Mouse (Mus musculus): ENCODE measurements around the gene Zbtb16. TPM values are rescaled to one million over a fixed set of nuclear protein-coding genes. Genes with fewer than 3 reads are reported as not detected.

The Zbtb16 gene
- total and polyA plus RNA-seq, 3 experiments: 0.34 to 3.0 (median 0.90) TPM

DNA sequence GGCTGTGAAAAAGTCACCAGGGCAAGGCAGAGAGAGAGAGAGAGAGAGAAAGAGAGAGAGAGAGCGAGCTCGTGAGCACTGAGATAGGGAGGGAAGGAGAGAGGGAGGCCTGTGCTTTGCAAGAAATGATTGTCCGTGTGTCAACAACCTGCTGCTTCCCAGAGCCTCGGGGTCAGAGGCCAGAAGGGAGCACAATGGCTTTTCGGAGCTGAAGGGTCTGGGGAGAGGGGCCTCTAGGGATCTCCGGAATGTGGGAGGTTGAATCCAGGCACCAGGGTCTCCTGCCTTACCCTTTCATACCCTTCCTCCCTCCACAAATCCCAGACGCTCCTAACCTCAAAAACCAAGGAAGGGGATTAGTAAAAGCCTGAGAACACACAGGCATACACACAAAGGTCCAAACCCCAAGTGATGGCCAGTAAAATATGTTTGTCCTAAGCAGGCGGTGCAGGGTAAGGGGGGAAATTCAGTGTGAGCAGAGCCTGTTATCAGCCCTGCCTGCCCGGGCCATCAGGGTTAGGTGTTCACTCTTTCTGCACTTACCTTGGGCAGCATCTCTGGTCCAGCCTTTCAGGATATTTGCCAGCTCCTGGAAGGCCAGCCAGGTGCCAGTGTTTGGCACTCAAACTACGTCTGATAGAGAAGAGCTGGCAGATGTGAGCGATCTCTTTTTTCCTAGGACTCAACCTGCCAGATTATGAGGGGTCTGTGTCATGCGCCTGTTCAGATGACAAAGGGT is 139.1 kb downstream of the Zbtb16 start:
- Histone ChIP-seq H3K27me3 (replicated peaks) (no peaks in the 10 kb centered on the region), H3K36me3 (replicated peaks in 1 of 2; ENCODE audit: control insufficient read depth in 1 of 2, insufficient read depth in 1 of 2, low read length in 1 of 2) (no peaks in the 10 kb centered on the region), H3K79me2 (replicated peaks; ENCODE audit: control insufficient read depth, extremely low read depth, insufficient read depth, poor library complexity, severe bottlenecking) (no peaks in the 10 kb centered on the region), H3K9ac (ENCODE audit: insufficient read depth, low read depth) (no peak overlapping the region), H3K4me3 (replicated peaks in 1 of 3; ENCODE audit: low read depth in 2 of 3, low read length in 2 of 3, poor library complexity in 1 of 3) (no peak overlapping the region), H3K27ac (ENCODE audit: insufficient read depth, low read depth) (no peak overlapping the region), H3K9me3 (replicated peaks; ENCODE audit: low read length) (no peaks in the 10 kb centered on the region), H3K4me2 (ENCODE audit: insufficient read depth, low read depth, poor library complexity, severe bottlenecking) (no peak overlapping the region), H3K4me1 (ENCODE audit: control insufficient read depth in 1 of 2, insufficient read depth in 2 of 2) (peaks cover 0 to 5% of the 10 kb centered on the region in 2 experiments; a peak in 1 of 4 replicates)
- dilution Hi-C loops (cut with MboI; ENCODE audit: extremely low pct_ligation_motif_present, extremely low pct_unique_long_range_greater_than_20kb, low sequenced_read_pairs): no loop called here
- DNase-seq (ENCODE audit: extremely low read depth): no peak
- in situ Hi-C loops (cut with MboI; ENCODE audit: low pct_ligation_motif_present, low pct_unique_long_range_greater_than_20kb, low sequenced_read_pairs): no loop called here
- no peak for TF ChIP-seq SIN3A (IDR thresholded peaks at IDR 0.05; ENCODE audit: low read length)
- TF ChIP-seq POLR2A (IDR thresholded peaks at IDR 0.05; ENCODE audit: low read depth, low read length): no peak
- TF ChIP-seq EP300 (IDR thresholded peaks at IDR 0.05; ENCODE audit: low read length): no peak
- no peak for TF ChIP-seq ELF1 (IDR thresholded peaks at IDR 0.05; ENCODE audit: low read depth, low read length)
- no peak for TF ChIP-seq HCFC1 (IDR thresholded peaks at IDR 0.05; ENCODE audit: low read depth, low read length)
- TF ChIP-seq NELFE (IDR thresholded peaks at IDR 0.05; ENCODE audit: low read depth, low read length): no peak
- TF ChIP-seq RCOR1 (conservative IDR thresholded peaks at IDR 0.05; ENCODE audit: low read depth, low read length): no peak
- no peak for TF ChIP-seq ZC3H11A (IDR thresholded peaks at IDR 0.05; ENCODE audit: low read depth, low read length)
- TF ChIP-seq TCF12 (IDR thresholded peaks at IDR 0.05; ENCODE audit: low read depth, low read length): no peak
- TF ChIP-seq NRF1 (IDR thresholded peaks at IDR 0.05; ENCODE audit: low read depth, low read length): no peak
- TF ChIP-seq MAFK (IDR thresholded peaks at IDR 0.05; ENCODE audit: insufficient replicate concordance, low read length): no peak
- no peak for TF ChIP-seq MAX (IDR thresholded peaks at IDR 0.05; ENCODE audit: low read length)
- TF ChIP-seq PAX5 (IDR thresholded peaks at IDR 0.05; ENCODE audit: low read length): no peak
- TF ChIP-seq POLR2AphosphoS2 (IDR thresholded peaks at IDR 0.05; ENCODE audit: low read depth, low read length): no peak
- TF ChIP-seq CHD1 (IDR thresholded peaks at IDR 0.05; ENCODE audit: low read depth, low read length): no peak

DNA sequence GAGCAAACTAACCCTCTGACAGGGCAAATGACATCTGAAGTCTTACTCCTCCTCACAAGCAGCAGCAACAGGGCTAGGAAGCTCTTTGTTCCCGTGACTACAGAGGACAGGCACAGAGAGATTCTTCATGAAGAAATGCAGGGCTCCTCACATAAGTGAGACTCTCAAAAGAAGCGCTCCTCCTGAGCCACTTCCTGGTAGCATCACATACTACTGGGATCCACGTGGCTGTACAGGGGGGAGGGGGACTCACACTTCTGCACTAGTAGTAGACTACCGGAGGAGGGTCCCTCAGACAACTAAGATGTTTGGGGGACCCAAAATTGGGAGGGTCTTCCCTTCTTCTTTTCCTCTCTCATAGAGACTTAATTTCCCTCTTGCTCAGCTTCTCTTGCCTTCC is 139.7 kb downstream of the Zbtb16 start:
- Histone ChIP-seq H3K36me3 (replicated peaks in 1 of 2; ENCODE audit: control insufficient read depth in 1 of 2, insufficient read depth in 1 of 2, low read length in 1 of 2) (no peaks in the 10 kb centered on the region), H3K4me1 (ENCODE audit: control insufficient read depth in 1 of 2, insufficient read depth in 2 of 2) (peaks cover 0 to 5% of the 10 kb centered on the region in 2 experiments; a peak in 1 of 4 replicates), H3K4me3 (replicated peaks in 1 of 3; ENCODE audit: low read depth in 2 of 3, low read length in 2 of 3, poor library complexity in 1 of 3) (no peak overlapping the region), H3K27ac (ENCODE audit: insufficient read depth, low read depth) (no peak overlapping the region), H3K9me3 (replicated peaks; ENCODE audit: low read length) (no peaks in the 10 kb centered on the region), H3K9ac (ENCODE audit: insufficient read depth, low read depth) (no peak overlapping the region), H3K4me2 (ENCODE audit: insufficient read depth, low read depth, poor library complexity, severe bottlenecking) (no peak overlapping the region), H3K79me2 (replicated peaks; ENCODE audit: control insufficient read depth, extremely low read depth, insufficient read depth, poor library complexity, severe bottlenecking) (no peaks in the 10 kb centered on the region), H3K27me3 (replicated peaks) (no peaks in the 10 kb centered on the region)
- in situ Hi-C loops (cut with MboI; ENCODE audit: low pct_ligation_motif_present, low pct_unique_long_range_greater_than_20kb, low sequenced_read_pairs): no loop called here
- dilution Hi-C loops (cut with MboI; ENCODE audit: extremely low pct_ligation_motif_present, extremely low pct_unique_long_range_greater_than_20kb, low sequenced_read_pairs): no loop called here
- DNase-seq (ENCODE audit: extremely low read depth): no peak
- TF ChIP-seq KAT2A (IDR thresholded peaks at IDR 0.05; ENCODE audit: insufficient replicate concordance, low read length): no peak
- TF ChIP-seq ELF1 (IDR thresholded peaks at IDR 0.05; ENCODE audit: low read depth, low read length): no peak
- no peak for TF ChIP-seq MAZ (IDR thresholded peaks at IDR 0.05; ENCODE audit: low read depth, low read length)
- TF ChIP-seq SIN3A (IDR thresholded peaks at IDR 0.05; ENCODE audit: low read length): no peak
- no peak for TF ChIP-seq UBTF (IDR thresholded peaks at IDR 0.05; ENCODE audit: low read depth, low read length)
- TF ChIP-seq JUND (conservative IDR thresholded peaks at IDR 0.05; ENCODE audit: low read depth, low read length): no peak
- TF ChIP-seq PAX5 (IDR thresholded peaks at IDR 0.05; ENCODE audit: low read length): no peak
- TF ChIP-seq TCF12 (IDR thresholded peaks at IDR 0.05; ENCODE audit: low read depth, low read length): no peak
- TF ChIP-seq ZC3H11A (IDR thresholded peaks at IDR 0.05; ENCODE audit: low read depth, low read length): no peak
